Mouse (Mus musculus) heart, embryonic 12.5 days (tissue): ENCODE data around the gene Hist1h2ah. TPM values are rescaled to one million over a fixed set of nuclear protein-coding genes. Genes with fewer than 3 reads are reported as not detected.
"Not testable (repeated sequence)": the region's sequence is repeated elsewhere in the genome, so short reads cannot be mapped to it uniquely, and the experiment has no call there.

Experiments
- ATAC-seq: fragments of 200-750 bp; cut with Nextera tagmentation; 2 replicates; pipeline ENCODE4 v1.8.0; 2017; ENCODE audit warnings: moderate TSS enrichment, moderate library complexity; ENCODE audit not compliant: insufficient number of reproducible peaks, low FRiP score
- H3K27ac ChIP-seq: fragments of 300-500 bp; sonication (generic); 2 replicates; pipeline ENCODE4 v1.5.1; 2016; ENCODE audit warnings: mild to moderate bottlenecking, moderate library complexity; ENCODE audit not compliant: poor library complexity, severe bottlenecking
- H3K27me3 ChIP-seq: fragments of 300-500 bp; sonication (generic); replicated peaks from 2 replicates; pipeline ENCODE4 v1.6.1; 2016; ENCODE audit warnings: mild to moderate bottlenecking, moderate library complexity
- H3K36me3 ChIP-seq: fragments of 300-500 bp; sonication (generic); 2 replicates; pipeline ENCODE4 v1.6.1; 2016; ENCODE audit warnings: mild to moderate bottlenecking, moderate library complexity
- H3K4me1 ChIP-seq: fragments of 300-500 bp; sonication (generic); replicated peaks from 2 replicates; pipeline ENCODE4 v1.6.1; 2016; ENCODE audit warnings: mild to moderate bottlenecking
- H3K4me2 ChIP-seq: fragments of 300-500 bp; sonication (generic); 2 replicates; pipeline ENCODE4 v1.6.1; 2016; ENCODE audit warnings: mild to moderate bottlenecking, moderate library complexity
- H3K4me3 ChIP-seq: fragments of 300-500 bp; sonication (generic); 2 replicates; pipeline ENCODE4 v1.5.1; 2016; ENCODE audit warnings: mild to moderate bottlenecking
- H3K9ac ChIP-seq: fragments of 300-500 bp; sonication (generic); 2 replicates; pipeline ENCODE4 v1.6.1; 2016; ENCODE audit warnings: mild to moderate bottlenecking, moderate library complexity
- H3K9me3 ChIP-seq: fragments of 300-500 bp; sonication (generic); replicated peaks from 2 replicates; pipeline ENCODE4 v1.6.1; 2016; ENCODE audit warnings: mild to moderate bottlenecking, moderate library complexity
- WGBS: fragments of 180-500 bp; shearing (Covaris S2); methylation state at CpG from one replicate; pipeline ENCODE4 v1.1.7; 2016; 5-methylcytosine and 5-hydroxymethylcytosine counted together
- polyA plus RNA-seq: library from polyadenylated mRNA; unstranded; fragments of >200 nt; fragmentation: Nextera tagmentation; extraction: Ambion mirVana; gene quantifications from 2 replicates; pipeline ENCODE4 v1.2.1, GENCODE M21; 2016

The Hist1h2ah gene
- polyA plus RNA-seq, 1 experiment from 2014 or later, result 3.7 TPM

DNA sequence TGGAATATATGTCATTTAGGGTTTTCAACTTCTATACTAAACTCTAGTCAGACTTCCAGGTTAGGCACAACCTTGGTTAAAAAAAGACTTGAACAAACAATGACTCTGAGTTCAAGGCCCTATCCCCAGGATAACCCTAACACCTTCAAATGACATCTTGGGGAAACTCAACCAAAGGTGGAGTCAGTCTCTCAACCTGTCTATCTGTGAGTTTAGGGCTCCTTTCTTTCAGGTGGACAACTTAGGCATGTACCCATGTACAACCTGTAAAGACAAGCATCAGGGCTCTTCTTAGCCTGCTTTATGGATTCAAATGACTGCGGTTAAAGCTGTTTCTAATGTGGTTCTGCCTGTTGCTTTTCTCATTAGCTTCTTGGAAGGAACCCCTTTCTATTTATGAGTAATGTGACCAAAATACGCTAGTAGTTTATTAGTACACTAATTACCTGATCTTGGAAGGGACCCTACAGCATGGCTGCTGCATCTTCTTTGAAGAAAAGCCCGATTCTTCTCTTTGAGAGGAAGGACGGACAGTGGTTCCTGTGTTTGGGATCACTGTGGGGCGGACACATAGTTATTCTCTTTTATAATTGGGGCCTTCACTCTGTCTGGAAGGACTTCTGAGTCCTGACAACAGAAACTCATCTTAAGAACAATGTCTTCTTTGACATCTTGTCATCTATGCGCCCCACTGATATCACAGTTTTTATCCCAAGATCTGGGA is 9.2 kb upstream of the Hist1h2ah start:
- no peaks in the 10 kb centered on the region for H3K27me3 ChIP-seq
- peak overlapping the region; percentile 2; the same call in 1 of the 2 replicates for H3K4me2 ChIP-seq
- ATAC-seq, result no peak
- no peaks in the 10 kb centered on the region for H3K9me3 ChIP-seq
- no peaks in the 10 kb centered on the region for H3K36me3 ChIP-seq
- no peak overlapping the region for H3K27ac ChIP-seq
- peaks cover 14% of the 10 kb centered on the region; the same call in 1 of the 2 replicates for H3K4me1 ChIP-seq
- no peak overlapping the region for H3K4me3 ChIP-seq
- 89% methylated on average over 6 of the region's 6 CpGs for WGBS
- H3K9ac ChIP-seq, result no peak overlapping the region

DNA sequence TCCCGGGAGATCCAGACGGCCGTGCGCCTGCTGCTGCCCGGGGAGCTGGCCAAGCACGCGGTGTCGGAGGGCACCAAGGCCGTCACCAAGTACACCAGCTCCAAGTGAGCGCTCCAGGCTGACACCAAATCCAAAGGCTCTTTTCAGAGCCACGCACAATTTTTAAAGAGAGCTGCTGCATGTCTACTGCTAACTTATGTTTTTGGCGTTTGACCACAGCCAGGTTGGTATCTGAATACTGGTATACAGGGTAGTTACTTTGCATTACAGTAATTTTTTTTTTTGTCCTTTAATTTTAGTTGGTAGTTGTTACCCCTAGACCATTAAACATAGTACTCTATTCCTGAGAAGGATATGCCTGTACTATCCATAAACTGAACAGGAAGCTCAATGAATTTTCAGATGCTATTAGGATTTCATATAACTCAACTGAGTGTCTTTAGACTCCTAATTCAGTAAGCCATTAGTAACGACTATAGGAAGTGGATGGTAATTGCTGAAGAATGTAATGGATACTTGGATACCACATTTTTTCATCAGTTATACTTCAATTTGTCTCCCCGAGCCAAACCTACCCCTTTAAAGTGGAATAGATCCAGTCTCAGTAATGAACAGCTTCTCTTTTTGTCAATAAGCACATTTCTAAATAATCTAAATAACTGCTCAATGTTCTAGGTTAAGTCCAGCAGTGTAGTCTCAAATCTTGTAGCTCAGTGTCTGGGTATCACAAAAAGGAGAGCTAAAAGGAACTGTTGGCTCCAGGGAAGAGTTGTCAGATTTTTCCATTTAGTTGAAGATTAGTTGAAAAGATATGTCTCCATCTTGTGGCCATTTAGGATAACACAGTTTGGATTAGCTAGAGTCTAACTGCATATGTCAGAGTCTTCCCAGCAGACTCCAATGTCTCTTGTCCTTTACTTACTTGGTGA is 8.4 kb upstream of the Hist1h2ah start:
- Histone ChIP-seq H3K9ac (peak overlapping the region; percentile 65), H3K27ac (peak overlapping the region; percentile 79), H3K36me3 (no peaks in the 10 kb centered on the region), H3K4me3 (peak overlapping the region; percentile 44), H3K4me2 (peak overlapping the region; percentile 74), H3K4me1 (peaks cover 14% of the 10 kb centered on the region; the same call in 1 of the 2 replicates), H3K27me3 (no peaks in the 10 kb centered on the region), H3K9me3 (no peaks in the 10 kb centered on the region)
- peak; percentile 7; the same call in 1 of the 2 replicates for ATAC-seq
- WGBS, result 2% methylated on average over 12 of the region's 14 CpGs

DNA sequence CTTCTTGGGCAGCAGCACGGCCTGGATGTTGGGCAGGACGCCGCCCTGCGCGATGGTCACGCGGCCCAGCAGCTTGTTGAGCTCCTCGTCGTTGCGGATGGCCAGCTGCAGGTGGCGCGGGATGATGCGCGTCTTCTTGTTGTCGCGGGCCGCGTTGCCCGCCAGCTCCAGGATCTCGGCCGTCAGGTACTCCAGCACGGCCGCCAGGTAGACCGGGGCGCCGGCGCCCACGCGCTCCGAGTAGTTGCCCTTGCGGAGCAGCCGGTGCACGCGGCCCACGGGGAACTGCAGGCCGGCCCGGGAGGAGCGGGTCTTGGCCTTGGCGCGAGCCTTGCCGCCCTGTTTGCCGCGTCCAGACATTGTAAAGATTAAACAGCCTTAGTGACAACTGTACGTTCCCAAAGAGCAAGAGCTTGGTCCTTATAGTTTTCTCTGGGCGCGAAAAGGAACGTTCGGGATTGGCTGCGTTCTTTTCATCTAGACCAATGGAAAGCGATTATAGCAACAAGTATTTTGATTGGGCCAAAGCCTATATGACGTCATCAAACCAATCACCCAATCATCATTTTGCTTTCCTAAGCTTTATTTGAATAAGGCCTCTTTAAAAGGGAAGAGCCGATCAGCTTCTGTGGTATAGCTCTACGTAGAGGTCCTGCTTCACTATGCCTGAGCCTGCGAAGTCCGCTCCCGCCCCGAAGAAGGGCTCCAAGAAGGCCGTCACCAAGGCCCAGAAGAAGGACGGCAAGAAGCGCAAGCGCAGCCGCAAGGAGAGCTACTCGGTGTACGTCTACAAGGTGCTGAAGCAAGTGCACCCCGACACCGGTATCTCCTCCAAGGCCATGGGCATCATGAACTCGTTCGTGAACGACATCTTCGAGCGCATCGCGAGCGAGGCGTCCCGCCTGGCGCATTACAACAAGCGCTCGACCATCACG is 7.5 kb upstream of the Hist1h2ah start, which contains the start of the genes Hist1h2ag and Hist1h2bj:
Gene Hist1h2ag, minus strand, starts transcription at position 377 of the 935 bp plus-strand sequence.
Gene Hist1h2bj, plus strand, starts transcription at position 647 of the 935 bp plus-strand sequence.
- Histone ChIP-seq H3K4me3 (peak within 1 kb of the TSS; percentile 46), H3K9ac (peak within 1 kb of the TSS; percentile 72), H3K27ac (peak within 1 kb of the TSS; percentile 93), H3K4me2 (peak within 1 kb of the TSS; percentile 74), H3K4me1 (peaks cover 14% of the 10 kb centered on the region; the same call in 1 of the 2 replicates)
- not testable (repeated sequence) for H3K27me3 ChIP-seq, H3K9me3 ChIP-seq, H3K36me3 ChIP-seq
- ATAC-seq, result peak; percentile 90
- under 1% methylated on average over 51 of the region's 80 CpGs for WGBS

DNA sequence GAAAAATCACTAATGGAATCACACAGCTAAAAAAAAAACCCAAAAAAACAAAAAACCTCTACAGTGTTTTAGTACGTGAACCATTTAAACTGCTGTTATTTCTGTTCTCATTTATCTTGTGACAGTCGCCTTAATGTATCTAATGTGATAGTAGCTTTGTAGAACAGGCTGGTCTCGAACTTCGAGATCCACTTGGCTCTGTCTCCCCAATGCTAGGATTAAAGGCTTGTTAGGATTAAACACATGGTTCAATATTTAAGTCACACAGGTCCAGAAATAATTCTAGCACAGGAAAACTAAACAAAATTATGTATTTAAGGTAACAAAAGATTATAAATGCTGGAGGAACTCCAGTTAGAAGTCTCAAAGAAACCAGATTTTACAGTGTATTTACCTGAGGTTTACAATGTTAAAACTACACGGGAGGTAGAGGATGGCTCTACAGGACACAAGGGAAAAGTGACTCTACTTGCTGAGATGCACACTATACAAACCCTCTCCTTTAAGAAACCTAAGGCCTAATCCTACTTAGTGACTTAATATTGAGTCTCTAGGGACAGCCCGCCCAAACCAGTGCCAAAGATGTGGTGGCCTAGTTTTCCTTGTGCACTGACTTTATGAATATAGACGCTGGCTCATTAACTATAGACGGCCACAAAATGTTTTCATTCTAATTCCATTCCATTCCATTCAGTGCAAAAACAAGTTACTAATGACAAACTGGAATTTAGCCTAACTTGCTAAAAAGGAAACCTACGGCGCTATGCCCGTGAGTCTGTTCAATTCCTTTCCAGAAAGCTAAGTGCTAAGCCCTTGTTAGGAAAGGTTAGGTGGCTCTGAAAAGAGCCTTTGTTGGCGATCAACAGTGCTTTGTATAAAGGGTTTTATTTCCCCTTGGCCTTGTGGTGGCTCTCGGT is 6.5 kb upstream of the Hist1h2ah start:
- H3K4me1 ChIP-seq, result peaks cover 14% of the 10 kb centered on the region; the same call in 1 of the 2 replicates
- no peaks in the 10 kb centered on the region for H3K36me3 ChIP-seq
- peak overlapping the region; percentile 93 for H3K27ac ChIP-seq
- peak overlapping the region; percentile 46 for H3K4me3 ChIP-seq
- WGBS, result 5% methylated on average over 13 of the region's 13 CpGs
- ATAC-seq, result no peak
- peak overlapping the region; percentile 72 for H3K9ac ChIP-seq
- peak overlapping the region; percentile 74 for H3K4me2 ChIP-seq
- no peaks in the 10 kb centered on the region for H3K27me3 ChIP-seq
- no peaks in the 10 kb centered on the region for H3K9me3 ChIP-seq

- peak; percentile 75 for ATAC-seq
- peak within 1 kb of the TSS; percentile 92 for H3K4me2 ChIP-seq
- not testable (repeated sequence) for H3K9me3 ChIP-seq, H3K36me3 ChIP-seq, H3K27me3 ChIP-seq
- H3K4me1 ChIP-seq, result peaks cover 21% of the 10 kb centered on the region
- peak within 1 kb of the TSS; percentile 54 for H3K4me3 ChIP-seq
- peak within 1 kb of the TSS; percentile 93 for H3K27ac ChIP-seq
- H3K9ac ChIP-seq, result peak within 1 kb of the TSS; percentile 72
- WGBS, result under 1% methylated on average over 27 of the region's 27 CpGs
Measured at GRCm38 (mm10) chr13:22041142-22041536, 5.8 kb upstream of the Hist1h2ah start, which contains the start of gene Hist1h4i. Gene Hist1h4i, minus strand, starts transcription at chr13:22041362.

DNA sequence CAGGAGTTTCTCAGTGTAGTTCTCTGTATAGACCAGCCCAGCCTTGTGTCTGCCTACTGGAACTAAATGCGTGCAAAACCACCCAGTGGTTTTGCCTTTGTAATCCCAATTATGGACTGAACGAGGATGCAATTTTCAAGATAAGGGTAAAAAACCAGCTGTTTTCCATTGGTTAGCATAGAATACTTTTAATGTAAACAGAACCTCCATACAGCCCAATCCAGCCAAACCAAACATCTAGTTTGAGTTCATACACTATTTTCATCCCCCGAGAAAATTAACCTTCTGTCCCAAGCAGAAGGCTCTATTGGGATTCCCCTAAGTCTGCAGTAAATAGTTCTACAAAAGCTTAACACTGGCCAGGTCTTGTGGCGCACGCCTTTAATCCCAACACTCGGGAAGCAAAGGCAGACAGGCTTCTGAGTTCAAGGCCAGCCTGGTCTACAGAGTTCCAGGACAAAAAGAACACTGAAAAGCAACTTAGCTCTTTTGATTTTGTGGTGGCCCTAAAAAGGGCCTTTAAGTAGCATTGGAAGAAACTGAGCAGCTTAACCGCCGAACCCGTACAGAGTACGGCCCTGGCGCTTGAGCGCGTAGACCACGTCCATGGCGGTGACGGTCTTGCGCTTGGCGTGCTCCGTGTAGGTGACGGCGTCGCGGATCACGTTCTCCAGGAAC is 5.2 kb upstream of the Hist1h2ah start:
- Histone ChIP-seq H3K27ac (peak overlapping the region; percentile 88), H3K4me3 (peak overlapping the region; percentile 54), H3K4me2 (peak overlapping the region; percentile 92), H3K9me3 (no peaks in the 10 kb centered on the region), H3K4me1 (peaks cover 21% of the 10 kb centered on the region), H3K9ac (peak overlapping the region; percentile 70), H3K27me3 (no peaks in the 10 kb centered on the region), H3K36me3 (no peaks in the 10 kb centered on the region)
- ATAC-seq, result peak; percentile 4; the same call in 1 of the 2 replicates
- WGBS, result under 1% methylated on average over 24 of the region's 24 CpGs

DNA sequence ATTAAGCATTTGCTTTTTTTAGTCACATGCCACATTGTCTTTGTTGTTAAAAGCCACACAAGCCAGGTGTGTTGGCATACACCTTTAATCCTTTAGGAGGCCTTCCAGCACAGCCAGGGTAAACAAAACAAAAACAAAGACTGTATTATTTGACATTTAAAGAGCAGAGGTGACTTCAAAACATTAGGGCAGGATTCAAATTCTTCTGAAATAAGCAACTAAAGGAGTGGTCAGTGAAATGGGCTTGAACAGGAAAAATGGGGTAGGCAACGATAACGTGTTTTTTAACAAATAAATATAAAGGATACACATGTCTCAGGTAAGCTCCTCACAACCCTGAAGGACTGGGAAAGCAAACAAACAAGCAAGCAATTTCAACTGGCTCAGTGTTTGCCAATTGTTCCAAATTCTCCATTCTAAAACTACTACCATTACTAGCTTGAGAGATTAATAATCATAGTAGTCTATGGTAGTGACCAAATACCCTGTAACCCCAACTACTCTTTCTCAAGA is 4.6 kb upstream of the Hist1h2ah start:
- H3K4me1 ChIP-seq, result peaks cover 21% of the 10 kb centered on the region
- 0 out of 2 replicates have a peak overlapping the region, but pooled peaks have one; percentile 70 for H3K9ac ChIP-seq
- ATAC-seq, result no peak
- no peaks in the 10 kb centered on the region for H3K36me3 ChIP-seq
- peak overlapping the region; percentile 54 for H3K4me3 ChIP-seq
- peak overlapping the region; percentile 92 for H3K4me2 ChIP-seq
- H3K27me3 ChIP-seq, result no peaks in the 10 kb centered on the region
- H3K27ac ChIP-seq, result peak overlapping the region; percentile 88
- no peaks in the 10 kb centered on the region for H3K9me3 ChIP-seq
- 9% methylated on average over 2 of the region's 2 CpGs for WGBS

DNA sequence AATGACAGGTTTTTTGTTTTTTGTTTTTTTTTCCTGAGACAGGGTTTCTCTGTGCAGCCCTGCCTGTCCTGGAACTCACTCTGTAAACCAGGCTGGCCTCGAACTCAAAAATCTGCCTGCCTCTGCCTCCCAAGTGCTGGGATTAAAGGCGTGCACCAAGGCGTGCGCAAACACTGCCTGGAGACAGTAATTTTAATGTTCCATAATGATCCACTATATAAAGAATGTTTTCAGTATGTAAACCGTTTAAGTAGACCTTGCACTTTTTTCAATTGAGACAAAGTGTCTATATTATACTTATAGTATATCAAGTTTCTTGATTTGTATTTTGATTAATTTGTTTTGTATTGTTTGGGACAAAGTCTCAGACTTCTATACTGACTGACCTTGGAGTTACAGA is 4.0 kb upstream of the Hist1h2ah start:
- Histone ChIP-seq H3K4me2 (no peak overlapping the region), H3K27ac (no peak overlapping the region)
- 65% methylated on average over 5 of the region's 5 CpGs for WGBS

DNA sequence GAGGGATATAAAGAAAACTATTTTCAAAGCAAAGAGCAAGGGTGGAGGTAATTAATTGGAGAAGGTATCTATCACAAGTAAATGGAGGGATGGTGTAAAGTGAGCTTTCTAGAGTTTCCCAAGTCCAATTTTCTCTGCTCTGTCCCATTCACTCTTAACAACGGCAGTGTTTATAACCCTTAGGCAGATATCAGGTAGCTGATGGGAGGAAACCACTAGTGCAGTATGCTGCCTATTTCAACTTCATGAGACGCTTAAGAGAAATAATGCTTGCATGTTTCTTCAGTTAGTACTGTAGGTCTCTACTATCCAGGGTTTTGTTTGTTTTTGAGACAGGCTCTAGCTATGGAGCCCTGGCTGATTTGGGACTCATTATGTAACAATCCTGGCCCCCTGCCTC is 2.0 kb upstream of the Hist1h2ah start:
- Histone ChIP-seq H3K27ac (no peak overlapping the region), H3K27me3 (no peaks in the 10 kb centered on the region), H3K36me3 (no peaks in the 10 kb centered on the region), H3K4me2 (0 out of 2 replicates have a peak overlapping the region, but pooled peaks have one; percentile 4), H3K9ac (no peak overlapping the region), H3K4me1 (peaks cover 32% of the 10 kb centered on the region), H3K4me3 (no peak overlapping the region), H3K9me3 (no peaks in the 10 kb centered on the region)
- WGBS, result 73% methylated on average over 2 of the region's 2 CpGs
- no peak for ATAC-seq

More for the DNA sequence above, 4.0 kb upstream of the Hist1h2ah start:
- no peaks in the 10 kb centered on the region for H3K9me3 ChIP-seq
- H3K27me3 ChIP-seq, result no peaks in the 10 kb centered on the region
- no peak for ATAC-seq
- H3K9ac ChIP-seq, result no peak overlapping the region
- peaks cover 26% of the 10 kb centered on the region for H3K4me1 ChIP-seq
- no peaks in the 10 kb centered on the region for H3K36me3 ChIP-seq
- H3K4me3 ChIP-seq, result no peak overlapping the region
